Mouse (Mus musculus) regulatory T cell (primary cell): ENCODE measurements around the gene Cbwd1.

ENCODE experiments used
- in situ Hi-C: fragments of 300-600 bp; cut with MboI, MseI; formaldehyde crosslinking; loops from one replicate; pipeline ENCODE4 v1.15.1; 2025; ENCODE audit warnings: high pct_unique_total_duplicates

Gene Cbwd1

GRCm38 (mm10) chr19:24961172-24961962, at the start of gene Cbwd1:
Gene Cbwd1 (minus strand): TSS chr19:24961610.
- in situ Hi-C loops, result loop anchor here (10.0 kb wide), 1 partner anchor 93 kb away; no protein-coding TSS in a partner anchor

DNA sequence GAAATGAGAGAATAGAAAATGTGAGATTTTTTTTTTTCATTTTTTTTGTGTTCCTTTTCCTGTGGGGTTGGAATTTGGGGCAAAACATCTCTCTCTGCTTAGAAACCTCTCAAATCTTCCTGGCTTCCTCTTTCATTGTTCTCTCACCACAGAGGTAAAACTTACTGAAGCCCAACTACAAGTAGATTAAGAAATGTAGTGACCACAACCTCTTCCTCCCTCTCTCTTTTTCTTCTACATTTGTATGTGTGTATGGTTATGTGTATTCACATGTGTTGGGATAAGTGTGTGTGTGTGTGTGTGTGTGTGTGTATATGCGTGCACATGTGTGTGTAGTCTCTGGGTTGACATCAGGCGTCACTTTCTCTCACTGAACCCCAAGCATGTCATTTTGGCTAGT, 47.1 kb upstream of the Cbwd1 start:
- in situ Hi-C loops, result no loop called here

DNA sequence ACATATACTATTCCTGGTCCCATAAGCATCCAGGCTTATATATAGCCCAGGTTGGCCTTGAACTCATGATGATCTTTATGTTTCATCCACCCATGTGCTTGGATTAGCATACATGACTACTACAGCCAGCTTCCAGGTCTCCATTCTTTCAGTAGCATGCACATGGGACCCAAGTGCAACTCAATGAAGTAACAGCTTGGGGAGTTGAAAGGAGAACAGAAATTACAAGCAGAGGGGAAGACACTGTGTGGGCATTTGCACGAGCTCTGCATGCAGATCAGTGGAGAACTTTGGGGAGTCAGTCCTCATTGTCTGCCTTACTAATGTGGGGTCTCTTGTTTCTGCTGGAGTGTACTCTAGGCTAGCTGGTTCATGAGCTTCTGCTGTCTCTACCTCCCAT, 45.3 kb upstream of the Cbwd1 start:
- in situ Hi-C loops, result no loop called here

DNA sequence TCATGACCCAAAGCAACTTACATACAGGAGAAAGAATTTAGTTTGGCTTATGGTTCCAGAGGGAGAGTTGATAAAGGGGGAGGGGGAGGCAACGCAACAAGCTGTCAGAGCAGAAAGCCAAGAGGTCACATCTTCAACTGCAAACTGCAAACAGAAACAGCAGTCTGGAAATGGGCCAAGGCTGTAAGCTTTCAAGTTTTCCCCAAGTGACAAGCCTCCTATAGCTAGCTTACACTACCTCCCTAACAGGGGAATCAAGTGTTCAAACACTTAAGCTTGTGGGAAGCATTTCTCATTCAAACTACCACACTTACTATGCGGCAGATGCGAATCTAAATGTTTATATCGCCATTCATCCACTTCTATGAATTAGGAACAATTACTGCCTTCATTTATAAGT, 42.4 kb upstream of the Cbwd1 start:
- in situ Hi-C loops, result no loop called here

GRCm38 (mm10) chr19:25002828-25003227, 41.4 kb upstream of the Cbwd1 start:
- in situ Hi-C loops, result no loop called here

GRCm38 (mm10) chr19:25002032-25002431, 40.6 kb upstream of the Cbwd1 start:
- in situ Hi-C loops, result no loop called here

- in situ Hi-C loops, result no loop called here
Measured at GRCm38 (mm10) chr19:25000153-25000552, 38.7 kb upstream of the Cbwd1 start.

DNA sequence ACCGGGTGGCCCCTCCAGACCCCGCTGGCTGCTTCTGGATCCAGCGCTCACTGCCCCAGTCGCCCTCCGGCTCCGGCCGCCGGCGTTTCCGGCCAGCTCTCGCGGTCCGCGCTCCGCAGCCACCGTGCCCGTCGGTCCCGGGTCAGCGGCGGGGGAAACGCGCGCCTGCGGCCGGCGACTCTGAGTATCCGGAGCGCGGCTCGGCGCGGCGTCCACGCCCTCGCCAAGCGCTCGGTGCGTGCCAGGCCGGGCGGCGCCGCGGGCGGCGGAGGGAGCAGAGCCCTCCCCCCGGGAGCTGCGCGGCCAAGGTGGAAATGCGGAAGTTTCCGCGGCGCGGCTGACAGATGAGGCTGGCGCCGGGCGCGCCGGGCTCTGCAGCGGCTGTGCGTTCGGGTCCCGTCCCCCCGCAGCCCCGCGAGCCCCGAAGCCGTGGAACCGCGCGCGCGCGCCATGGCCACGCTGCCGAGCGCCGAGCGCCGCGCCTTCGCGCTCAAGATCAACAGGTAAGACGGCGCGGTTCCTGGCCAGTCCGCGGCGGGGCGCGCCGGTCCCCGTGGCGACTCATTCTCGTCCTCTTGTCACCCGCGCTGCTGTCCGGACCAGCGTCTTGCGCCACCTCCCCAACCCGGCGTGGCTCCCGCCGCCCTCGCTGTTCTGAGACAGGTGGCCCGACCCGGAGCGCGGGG, 37.9 kb upstream of the Cbwd1 start, which contains the start of gene Dock8:
Gene Dock8 (plus strand): TSS at position 334 of the 686 bp plus-strand sequence.
- in situ Hi-C loops, result no loop called here

GRCm38 (mm10) chr19:24998561-24998960, 37.2 kb upstream of the Cbwd1 start:
- in situ Hi-C loops, result no loop called here

DNA sequence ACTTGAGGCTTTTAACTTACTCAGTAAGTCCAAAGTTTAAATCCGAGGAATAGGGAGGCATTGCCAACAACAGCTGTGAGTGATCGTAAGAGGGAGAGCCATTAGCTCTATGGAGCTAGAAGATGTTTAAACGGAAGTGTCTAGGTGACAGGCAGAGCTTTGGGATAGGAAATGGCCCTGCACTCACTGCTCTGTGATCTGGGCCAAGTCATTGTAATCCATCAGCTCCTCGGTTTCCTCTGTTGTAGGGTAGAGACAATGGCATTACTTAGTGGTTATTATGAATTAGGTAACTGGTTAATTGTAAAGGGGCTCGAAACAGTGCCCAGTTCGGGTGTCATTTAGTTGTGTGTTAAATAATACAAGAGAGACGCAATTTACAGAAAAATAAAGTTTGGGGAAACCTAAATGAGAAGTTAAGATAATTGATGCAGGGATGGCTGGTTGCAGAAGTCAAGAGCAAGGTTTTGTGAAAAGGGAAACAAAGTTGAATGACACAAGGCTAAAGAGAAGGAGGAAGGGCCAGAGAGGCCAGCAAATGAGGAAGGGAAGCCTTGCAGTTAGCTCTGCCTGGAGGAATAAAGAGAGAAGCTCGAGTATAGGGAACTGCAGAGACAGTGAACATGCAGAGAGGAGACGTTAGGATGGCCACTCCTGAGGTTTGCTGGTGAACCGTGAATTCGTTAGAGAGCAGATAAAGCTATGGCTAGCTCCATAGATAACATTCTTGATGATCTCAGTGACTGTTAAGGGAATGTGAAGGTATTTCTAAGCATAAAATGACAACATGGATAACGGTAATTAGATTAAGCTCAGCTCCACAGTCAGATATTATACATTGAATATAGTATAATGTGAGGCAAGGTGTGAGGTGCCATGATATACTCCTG, 35.6 kb upstream of the Cbwd1 start:
- in situ Hi-C loops, result no loop called here

DNA sequence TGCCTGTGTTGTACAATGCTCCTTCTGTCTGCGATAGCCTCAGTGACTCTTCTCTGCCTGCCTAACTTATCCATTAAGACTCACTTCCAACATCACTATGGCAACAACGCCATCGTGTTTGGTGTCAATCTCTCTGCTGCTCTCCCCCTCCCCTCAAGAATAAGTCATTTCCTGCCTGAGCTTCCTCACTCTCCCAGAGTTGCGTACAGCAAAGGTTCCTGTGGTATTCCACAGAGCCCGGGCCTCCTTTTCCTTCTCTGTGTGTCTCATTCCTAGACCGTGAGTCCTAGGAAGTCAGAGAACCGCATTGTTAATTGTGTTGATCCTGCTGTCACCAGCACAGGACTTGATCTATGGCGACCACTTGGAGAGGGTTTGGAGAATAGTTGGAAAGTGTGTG, 33.5 kb upstream of the Cbwd1 start:
- in situ Hi-C loops, result no loop called here

DNA sequence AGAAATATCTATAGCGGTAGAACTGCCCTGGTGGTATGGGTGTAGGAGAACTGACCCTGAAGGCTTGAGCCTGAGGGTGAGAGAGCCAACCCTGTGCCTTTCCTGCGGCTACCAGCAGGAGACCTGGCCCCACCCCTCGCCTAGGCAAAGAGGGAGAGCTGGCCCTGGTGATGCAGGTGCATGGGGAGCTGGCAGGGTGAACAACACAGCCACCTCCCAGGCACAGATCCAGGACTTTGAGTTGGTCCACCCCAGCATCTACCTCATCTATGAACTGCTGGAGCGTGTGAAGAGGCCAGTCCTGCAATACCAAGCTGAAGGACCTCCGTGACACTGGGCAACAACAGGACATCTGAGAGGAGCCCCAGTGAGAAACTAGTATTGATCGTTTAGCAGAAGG, 32.1 kb upstream of the Cbwd1 start:
- in situ Hi-C loops, result no loop called here

DNA sequence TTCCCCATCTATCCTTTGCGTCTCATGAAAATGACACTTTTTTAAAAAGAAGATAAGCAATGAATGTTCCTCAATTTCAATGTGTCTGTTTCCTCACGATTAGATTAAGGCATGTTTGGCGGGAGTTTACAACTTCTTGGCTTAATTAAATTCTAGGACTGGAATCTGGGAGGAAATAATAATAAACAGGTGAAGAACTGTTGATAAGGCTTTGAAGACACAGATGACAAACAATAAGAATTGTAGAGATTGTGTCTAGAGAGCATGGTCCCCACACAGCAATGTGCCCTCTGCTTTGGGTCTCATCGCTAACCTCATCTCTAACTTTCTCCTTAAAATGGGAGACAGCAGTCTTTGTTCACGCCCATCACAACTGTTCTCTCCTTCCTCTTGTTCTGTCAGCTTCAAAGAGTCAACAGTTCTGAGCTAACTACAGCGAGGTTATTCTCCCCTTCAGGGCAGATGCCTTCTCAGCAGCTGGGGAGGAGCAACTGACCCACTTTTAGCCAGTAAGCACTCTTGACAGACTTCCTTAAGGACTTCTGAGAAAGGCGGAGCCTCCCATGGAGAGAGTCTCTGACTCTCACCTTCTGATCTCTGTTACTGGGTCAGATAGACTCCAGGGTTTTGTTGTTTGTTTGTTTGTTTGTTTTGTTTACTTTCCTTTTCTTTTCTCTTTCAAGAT, 28.9 kb upstream of the Cbwd1 start:
- in situ Hi-C loops, result no loop called here

- in situ Hi-C loops, result no loop called here
Measured at GRCm38 (mm10) chr19:24988831-24989230, 27.4 kb upstream of the Cbwd1 start.

DNA sequence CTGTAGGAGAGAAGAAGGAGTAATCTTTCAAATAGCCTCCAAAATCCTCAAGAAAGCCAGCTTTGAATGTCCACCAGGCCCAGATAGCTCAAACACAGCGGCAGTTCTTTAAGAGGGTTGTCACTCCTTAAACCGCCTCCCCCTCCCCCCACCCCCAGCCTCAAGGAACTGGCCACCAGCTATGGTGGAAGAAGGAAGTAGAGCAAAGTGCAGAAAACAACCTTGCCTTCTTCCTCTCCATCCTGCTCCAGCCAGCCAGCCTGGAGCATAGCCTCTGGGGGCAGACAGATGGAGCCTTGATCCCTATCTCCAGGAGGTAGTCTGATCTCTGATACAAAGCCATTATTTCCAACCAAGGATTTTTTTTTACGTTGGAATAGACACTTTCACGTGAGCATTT, 25.9 kb upstream of the Cbwd1 start:
- in situ Hi-C loops, result no loop called here

GRCm38 (mm10) chr19:24985045-24985444, 23.6 kb upstream of the Cbwd1 start:
- in situ Hi-C loops, result no loop called here

GRCm38 (mm10) chr19:24983857-24984498, 22.6 kb upstream of the Cbwd1 start:
- in situ Hi-C loops, result no loop called here

DNA sequence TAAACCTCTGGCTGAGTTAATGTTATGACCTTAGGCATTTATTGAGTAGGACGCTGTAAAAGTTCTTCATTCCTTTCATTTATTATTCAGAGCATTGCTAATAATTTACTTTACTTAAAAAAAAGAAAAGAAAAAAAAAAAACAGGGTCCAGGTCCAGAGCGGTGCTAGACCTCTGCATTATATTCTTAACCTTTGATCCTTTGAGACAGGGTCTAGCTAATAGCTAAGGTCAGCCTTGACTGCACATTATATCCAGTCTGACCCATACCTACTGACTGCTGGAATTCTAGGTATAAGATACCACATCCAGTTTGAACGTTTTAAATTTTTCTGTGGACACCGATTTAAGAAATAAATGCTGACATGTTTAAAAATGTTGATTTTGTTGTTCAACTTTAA, 21.6 kb upstream of the Cbwd1 start:
- in situ Hi-C loops, result no loop called here

DNA sequence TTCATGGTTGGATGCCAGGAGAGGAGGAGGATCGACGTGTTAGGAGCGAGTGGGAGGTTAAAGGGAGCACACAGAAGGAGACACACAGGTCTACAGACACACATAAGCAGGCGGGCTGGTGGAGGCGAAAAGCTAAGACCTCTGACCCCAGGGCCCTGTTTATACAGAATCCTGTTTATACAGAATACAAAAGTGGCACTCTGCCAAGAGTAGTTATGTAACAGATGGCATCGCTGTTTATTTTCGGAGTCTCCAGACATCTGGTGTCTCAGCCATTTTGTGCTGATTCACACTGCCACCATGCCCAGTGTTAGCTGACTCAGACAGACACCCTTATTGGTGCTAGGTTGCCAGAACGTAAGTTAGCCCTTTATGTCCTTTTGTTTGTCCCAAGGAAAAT, 19.9 kb upstream of the Cbwd1 start:
- in situ Hi-C loops, result no loop called here

GRCm38 (mm10) chr19:24978852-24979842, 17.7 kb upstream of the Cbwd1 start:
- in situ Hi-C loops, result no loop called here
